Mouse (Mus musculus) cerebellum, postnatal 36 days (tissue): Measurements from ENCODE around the gene Upp2.
A peak's percentile ranks its signal among the peaks of the same experiment; 100 is the strongest.

ENCODE experiments used
- DNase-seq, 2 experiments: peaks; one replicate each; pipeline ENCODE4 v3.0.0; 2021 to 2022; ENCODE audit warnings: mixed read lengths in 2 of 2

Upp2 gene

DNA sequence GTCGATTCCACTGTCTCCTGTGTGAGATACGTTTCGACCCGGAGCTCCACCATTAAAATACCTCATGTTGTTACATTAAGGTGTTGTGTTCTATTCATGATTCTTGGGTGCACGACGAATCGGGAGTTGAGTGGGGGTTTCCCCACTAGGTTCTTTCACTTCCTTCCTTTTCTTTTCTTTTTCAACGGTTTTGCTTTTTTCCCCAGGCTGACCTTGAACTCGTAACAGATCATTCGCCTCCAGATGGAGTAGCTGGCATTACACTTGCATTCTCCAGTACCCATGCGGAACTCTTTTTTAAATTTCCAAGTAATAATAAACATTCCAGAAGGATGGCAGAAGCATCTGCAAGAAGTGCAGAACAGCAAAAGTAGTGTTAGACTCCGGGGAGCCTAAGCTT is 58.1 kb downstream of the Upp2 start:
- no peak for DNase-seq

- no peak for DNase-seq
Observed at GRCm38 (mm10) chr2:58625681-58626080, 58.6 kb downstream of the Upp2 start.

GRCm38 (mm10) chr2:58626136-58626769 is 59.2 kb downstream of the Upp2 start:
- no peak for DNase-seq

- no peak for DNase-seq
Observed at GRCm38 (mm10) chr2:58627981-58628380, 60.9 kb downstream of the Upp2 start.

- DNase-seq, result no peak
Observed at GRCm38 (mm10) chr2:58628993-58629392, 61.9 kb downstream of the Upp2 start.

DNA sequence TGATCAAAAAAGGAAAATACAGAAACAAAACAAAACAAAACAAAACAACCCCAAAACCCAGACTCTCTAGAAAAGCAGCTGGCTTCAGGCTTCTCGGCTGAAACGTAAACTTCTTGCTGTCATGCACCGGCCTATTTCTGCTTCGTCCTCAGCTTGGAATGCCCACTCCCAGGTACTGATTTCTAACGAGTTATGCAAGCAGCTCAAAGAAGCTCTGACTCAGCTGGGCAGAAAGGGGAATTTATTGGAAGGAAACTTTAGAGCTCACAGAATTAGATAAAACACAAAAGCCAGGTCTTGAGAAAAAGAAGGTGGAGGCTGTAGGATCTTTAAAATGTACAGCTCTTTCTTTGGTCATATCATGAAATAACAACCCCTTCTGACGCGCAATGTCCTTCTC is 62.3 kb downstream of the Upp2 start:
- DNase-seq, result no peak

DNA sequence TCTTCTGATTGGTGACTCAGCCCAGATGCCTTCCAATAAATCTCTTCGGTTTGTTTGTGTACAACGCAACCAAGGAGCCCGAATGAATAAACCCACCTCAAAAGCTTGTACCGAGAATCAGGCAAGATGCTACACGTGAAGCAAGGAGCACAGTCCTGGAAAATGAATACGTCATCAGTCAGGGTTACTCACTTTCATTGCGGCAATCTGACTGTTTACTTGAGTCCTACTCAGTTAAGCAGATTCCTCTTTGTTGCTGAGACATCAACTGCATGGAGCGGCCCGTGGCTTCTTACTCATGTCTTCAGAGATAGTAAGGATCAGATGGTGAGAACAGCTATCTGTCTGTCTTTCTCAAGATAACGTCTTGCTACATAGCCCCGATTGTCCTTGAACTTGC is 66.7 kb downstream of the Upp2 start:
- no peak for DNase-seq

GRCm38 (mm10) chr2:58641761-58642555 is 74.9 kb downstream of the Upp2 start:
- no peak for DNase-seq

GRCm38 (mm10) chr2:58645667-58646066 is 78.6 kb downstream of the Upp2 start:
- no peak for DNase-seq

- DNase-seq, result no peak
Observed at GRCm38 (mm10) chr2:58655169-58655568, 88.1 kb downstream of the Upp2 start.

DNA sequence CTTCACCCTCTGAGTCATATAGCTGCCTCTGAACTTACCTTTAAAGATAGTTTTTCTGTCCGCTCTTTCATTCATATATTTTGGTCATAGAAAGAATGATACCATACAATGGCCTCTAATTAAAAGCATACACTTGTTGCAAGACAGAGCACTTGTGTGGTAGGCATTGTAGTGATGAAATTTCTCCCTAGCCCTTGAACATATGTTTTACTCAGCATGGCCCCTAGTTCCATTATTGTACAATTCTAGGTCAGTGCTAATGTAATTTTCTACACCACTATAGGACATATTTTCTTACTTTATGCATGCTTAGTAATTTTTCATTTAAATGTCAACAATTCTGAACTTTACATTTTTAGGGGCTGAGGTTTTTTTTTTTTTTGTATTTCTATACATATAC is 89.9 kb downstream of the Upp2 start:
- DNase-seq, result no peak

DNA sequence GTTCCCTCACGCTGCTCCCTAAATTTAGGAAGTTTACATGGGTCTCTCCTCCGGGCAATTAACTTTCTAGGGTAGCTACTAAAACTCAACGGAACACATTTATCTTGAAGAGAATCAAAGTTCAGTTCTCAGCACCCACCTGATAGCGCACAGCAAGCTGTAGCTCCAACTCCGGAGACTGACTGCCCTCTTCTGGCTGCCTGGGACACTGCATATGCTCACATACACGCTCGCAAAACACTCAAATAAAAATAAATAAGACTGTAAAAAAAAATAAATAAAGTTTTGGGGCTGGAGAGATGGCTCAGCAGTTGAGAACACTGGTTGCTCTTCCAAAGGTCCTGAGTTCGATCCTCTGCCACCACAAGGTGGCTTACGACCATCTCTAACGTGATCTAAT is 90.8 kb downstream of the Upp2 start:
- DNase-seq, result no peak

DNA sequence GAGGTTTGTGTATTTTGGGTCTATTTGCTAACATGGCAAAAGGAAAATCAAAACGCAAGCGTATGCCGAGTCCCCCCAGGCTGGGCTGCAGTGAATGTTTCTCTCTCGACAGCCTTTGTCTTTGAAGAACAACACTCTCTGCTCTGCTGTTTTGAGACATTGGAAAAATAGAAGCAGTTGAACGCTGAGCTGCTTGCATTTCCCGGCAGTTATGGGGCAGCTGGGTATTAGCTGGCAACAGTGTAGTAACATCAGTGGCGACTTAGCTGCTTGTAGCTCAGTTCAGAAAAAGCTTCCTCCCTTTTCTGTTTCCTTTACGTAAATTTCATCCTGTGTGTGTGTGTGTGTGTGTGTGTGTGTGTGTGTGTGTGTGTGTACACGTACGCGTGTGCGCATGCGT is 93.5 kb downstream of the Upp2 start:
- no peak for DNase-seq

GRCm38 (mm10) chr2:58661116-58661515 is 94.0 kb downstream of the Upp2 start:
- no peak for DNase-seq

GRCm38 (mm10) chr2:58662661-58663060 is 95.6 kb downstream of the Upp2 start:
- DNase-seq, result no peak

DNA sequence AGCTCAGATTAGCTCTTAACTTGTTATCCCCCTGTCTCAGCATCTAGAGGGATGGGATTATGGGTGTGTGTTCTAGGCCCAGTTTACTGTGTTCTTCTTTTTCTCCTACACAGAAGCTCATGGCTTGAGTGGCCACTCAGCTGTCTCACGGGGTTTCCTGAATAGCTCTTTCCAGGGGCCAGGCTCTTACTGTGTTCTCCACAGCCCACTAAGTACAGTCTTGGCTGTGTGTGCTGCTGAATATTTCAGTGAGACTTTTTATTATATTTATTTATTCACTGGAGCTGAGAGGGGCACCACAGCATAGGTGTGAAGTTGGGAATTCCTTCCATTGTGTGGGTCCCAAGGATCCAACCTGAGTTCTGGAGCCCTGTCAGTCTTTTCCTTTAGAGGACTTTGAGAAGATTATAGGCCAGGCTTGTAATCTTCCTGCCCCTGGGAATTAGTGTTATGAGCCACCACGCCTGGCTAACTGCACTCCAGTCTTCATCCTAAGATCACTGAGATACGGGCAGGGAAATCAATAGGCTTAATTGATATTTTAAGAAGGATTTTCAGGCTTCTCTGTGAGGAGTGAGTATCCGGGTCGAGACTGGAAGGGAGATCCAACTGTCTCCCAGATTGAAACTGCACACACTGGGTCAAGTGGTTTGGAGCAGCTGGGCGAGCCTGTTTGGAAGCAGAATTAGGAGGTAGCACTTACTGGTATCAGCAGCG is 96.5 kb downstream of the Upp2 start:
- no peak for DNase-seq

DNA sequence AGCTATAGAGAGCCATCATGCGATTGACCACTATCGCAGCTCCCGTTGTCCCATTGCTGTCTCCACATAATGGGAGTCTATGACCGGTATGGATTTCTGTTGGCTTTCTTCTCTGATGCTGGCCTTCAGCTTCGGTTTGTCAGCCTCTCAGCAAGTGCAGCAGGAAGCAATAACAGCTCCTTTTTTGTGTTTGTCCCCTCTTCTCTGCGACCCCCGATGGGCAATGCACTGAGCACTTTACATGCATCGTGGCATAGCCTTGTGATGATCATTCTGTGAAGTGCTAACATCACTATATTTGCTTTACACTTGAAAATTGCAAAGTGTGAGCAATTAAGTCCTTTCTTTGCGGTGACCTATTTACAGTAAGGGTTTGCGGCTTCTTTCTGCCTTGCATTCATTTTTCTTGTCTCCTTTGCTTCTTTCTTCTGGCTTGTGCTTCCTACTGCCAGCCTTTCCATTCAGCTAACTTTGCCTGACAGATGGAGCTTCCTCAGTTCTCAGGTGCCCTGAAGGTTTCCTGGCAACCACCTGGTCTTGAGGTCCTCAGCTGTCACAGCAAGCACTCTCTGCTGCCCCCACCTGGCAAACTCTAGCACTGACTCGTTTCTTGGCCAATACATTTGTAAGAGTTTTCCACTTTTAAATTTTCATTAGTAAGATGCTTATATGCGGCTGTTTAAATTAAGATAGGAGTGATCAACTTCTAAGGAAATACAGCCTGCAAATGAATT is 98.2 kb downstream of the Upp2 start:
- DNase-seq, result peak; percentile 94 to 98

GRCm38 (mm10) chr2:58667298-58667697 is 100.2 kb downstream of the Upp2 start:
- peak; percentile 38 to 60 for DNase-seq

- DNase-seq, result peak; percentile 73 to 85
Observed at GRCm38 (mm10) chr2:58667991-58668390, 100.9 kb downstream of the Upp2 start.

DNA sequence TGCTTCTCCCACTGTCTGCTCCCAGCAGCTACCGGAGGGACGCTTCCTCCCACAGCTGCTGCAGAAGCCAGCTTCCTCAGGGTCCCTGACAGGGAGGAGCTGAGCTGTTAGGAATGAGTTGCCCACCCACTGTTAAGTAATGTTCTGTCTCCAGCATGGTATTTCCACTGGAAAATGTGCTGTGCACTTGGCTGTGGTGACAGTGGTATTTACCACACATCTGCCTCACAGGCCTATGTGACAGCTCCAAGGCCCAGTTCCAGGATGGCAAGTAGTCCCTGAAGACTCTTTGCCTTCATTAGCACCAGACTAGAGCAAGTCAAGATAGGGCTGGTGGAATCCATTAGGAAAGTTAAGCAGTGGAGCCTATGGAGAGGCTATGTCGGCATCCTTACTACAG is 102.0 kb downstream of the Upp2 start:
- no peak for DNase-seq

GRCm38 (mm10) chr2:58672520-58672919 is 105.4 kb downstream of the Upp2 start:
- no peak for DNase-seq

DNA sequence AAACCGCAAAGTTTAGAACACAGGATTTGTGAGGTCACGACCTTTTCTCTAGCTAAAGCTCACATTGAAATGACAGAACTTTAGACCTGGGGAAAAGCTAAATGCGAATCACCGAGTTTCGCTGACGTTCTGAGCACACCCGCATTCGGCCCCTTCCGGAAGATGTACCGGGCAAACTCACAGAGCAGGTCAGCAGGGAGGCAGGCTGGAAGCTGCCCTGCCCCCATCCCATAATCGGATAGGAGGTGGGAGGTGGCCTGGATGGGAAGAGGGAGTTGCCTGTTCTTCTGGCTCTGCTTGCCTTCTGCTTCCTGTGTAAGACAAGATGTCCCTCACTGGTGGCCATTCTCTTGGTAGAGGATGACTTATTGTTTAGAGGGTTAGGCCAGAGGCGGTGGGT is 112.9 kb downstream of the Upp2 start:
- no peak for DNase-seq

GRCm38 (mm10) chr2:58680794-58681193 is 113.7 kb downstream of the Upp2 start:
- peak; percentile 72 to 76 for DNase-seq
